Mouse (Mus musculus): ENCODE measurements around the gene Acvr2a.

GRCm38 (mm10) chr2:48816141-48817028, 2.5 kb downstream of the Acvr2a start:
- no peak for TF ChIP-seq POLR2A (IDR thresholded peaks at IDR 0.05; ENCODE audit: insufficient read depth, low read depth, low read length)
- TF ChIP-seq CTCF (IDR thresholded peaks at IDR 0.05): no peak

All from heart, adult 2 months (tissue).